Mouse (Mus musculus): ENCODE data around the gene Rin3.
"Not testable (repeated sequence)": the region's sequence is repeated elsewhere in the genome, so short reads cannot be mapped to it uniquely, and the experiment has no call there.

Rin3 gene

GRCm38 (mm10) chr12:102282763-102283482 is at the start of gene Rin3:
TSS of gene Rin3 (plus strand) at chr12:102283048.
- ATAC-seq (ENCODE audit: low TSS enrichment): peak; percentile 58; the same call in 1 of the 2 replicates

- ATAC-seq (ENCODE audit: low TSS enrichment): no peak
Measured at GRCm38 (mm10) chr12:102235551-102235950, 47.3 kb upstream of the Rin3 start.

GRCm38 (mm10) chr12:102236317-102236716 is 46.5 kb upstream of the Rin3 start:
- no peak for ATAC-seq (ENCODE audit: low TSS enrichment)

- ATAC-seq (ENCODE audit: low TSS enrichment): 0 out of 2 replicates have a peak, but pooled peaks have one; percentile 33
Measured at GRCm38 (mm10) chr12:102242076-102242722, 40.6 kb upstream of the Rin3 start.

GRCm38 (mm10) chr12:102243915-102244314 is 38.9 kb upstream of the Rin3 start:
- ATAC-seq (ENCODE audit: low TSS enrichment): no peak

- no peak for ATAC-seq (ENCODE audit: low TSS enrichment)
Measured at GRCm38 (mm10) chr12:102246226-102246625, 36.6 kb upstream of the Rin3 start.

GRCm38 (mm10) chr12:102248104-102248503 is 34.7 kb upstream of the Rin3 start:
- peak; percentile 82 for ATAC-seq (ENCODE audit: low TSS enrichment)

GRCm38 (mm10) chr12:102250316-102250715 is 32.5 kb upstream of the Rin3 start:
- no peak for ATAC-seq (ENCODE audit: low TSS enrichment)

- ATAC-seq (ENCODE audit: low TSS enrichment): peak; percentile 76
Measured at GRCm38 (mm10) chr12:102251070-102251469, 31.8 kb upstream of the Rin3 start.

- peak; percentile 35 for ATAC-seq (ENCODE audit: low TSS enrichment)
Measured at GRCm38 (mm10) chr12:102251985-102252384, 30.9 kb upstream of the Rin3 start.

GRCm38 (mm10) chr12:102252525-102252924 is 30.3 kb upstream of the Rin3 start:
- no peak for ATAC-seq (ENCODE audit: low TSS enrichment)

GRCm38 (mm10) chr12:102255012-102255411 is 27.8 kb upstream of the Rin3 start:
- ATAC-seq (ENCODE audit: low TSS enrichment): no peak

- ATAC-seq (ENCODE audit: low TSS enrichment): no peak
Measured at GRCm38 (mm10) chr12:102258522-102259112, 24.2 kb upstream of the Rin3 start.

GRCm38 (mm10) chr12:102261933-102262396 is 20.9 kb upstream of the Rin3 start:
- no peak for ATAC-seq (ENCODE audit: low TSS enrichment)

- no peak for ATAC-seq (ENCODE audit: low TSS enrichment)
Measured at GRCm38 (mm10) chr12:102262809-102263208, 20.0 kb upstream of the Rin3 start.

- ATAC-seq (ENCODE audit: low TSS enrichment): no peak
Measured at GRCm38 (mm10) chr12:102263249-102263648, 19.6 kb upstream of the Rin3 start.

GRCm38 (mm10) chr12:102266433-102266832 is 16.4 kb upstream of the Rin3 start:
- no peak for ATAC-seq (ENCODE audit: low TSS enrichment)

- ATAC-seq (ENCODE audit: low TSS enrichment): no peak
Measured at GRCm38 (mm10) chr12:102269144-102269543, 13.7 kb upstream of the Rin3 start.

- ATAC-seq (ENCODE audit: low TSS enrichment): peak; percentile 38; the same call in 1 of the 2 replicates
Measured at GRCm38 (mm10) chr12:102270776-102271405, 12.0 kb upstream of the Rin3 start.

GRCm38 (mm10) chr12:102271447-102271846 is 11.4 kb upstream of the Rin3 start:
- peak; percentile 55; the same call in 1 of the 2 replicates for ATAC-seq (ENCODE audit: low TSS enrichment)

GRCm38 (mm10) chr12:102275833-102276443 is 6.9 kb upstream of the Rin3 start:
- no peak for ATAC-seq (ENCODE audit: low TSS enrichment)

- not testable (repeated sequence) for ATAC-seq (ENCODE audit: low TSS enrichment)
Measured at GRCm38 (mm10) chr12:102280290-102280689, 2.6 kb upstream of the Rin3 start.
